Mouse (Mus musculus) induced T-regulatory cell, adult 2 months (primary cell): ENCODE results near the gene Tyms.
"Not testable (repeated sequence)": the region's sequence is repeated elsewhere in the genome, so short reads cannot be mapped to it uniquely, and the experiment has no call there.

Source experiments
- DNase-seq: peaks from one replicate; pipeline ENCODE4 v3.0.0-alpha.2; 2012; ENCODE audit warnings: low read depth

Gene Tyms

GRCm38 (mm10) chr5:30103340-30103739 lies 29.9 kb upstream of the Tyms start:
- no peak for DNase-seq

GRCm38 (mm10) chr5:30098260-30098659 lies 24.8 kb upstream of the Tyms start:
- DNase-seq = no peak

GRCm38 (mm10) chr5:30095731-30096130 lies 22.3 kb upstream of the Tyms start:
- no peak for DNase-seq

GRCm38 (mm10) chr5:30094399-30094798 lies 21.0 kb upstream of the Tyms start:
- DNase-seq = no peak

- no peak for DNase-seq
Measured at GRCm38 (mm10) chr5:30092701-30093100, 19.3 kb upstream of the Tyms start.

GRCm38 (mm10) chr5:30072377-30072776 lies 1.0 kb downstream of the Tyms start:
- DNase-seq = peak; percentile 31

GRCm38 (mm10) chr5:30071677-30072076 lies 1.7 kb downstream of the Tyms start:
- peak; percentile 19 for DNase-seq

- no peak for DNase-seq
Measured at GRCm38 (mm10) chr5:30067726-30068125, 5.7 kb downstream of the Tyms start.

GRCm38 (mm10) chr5:30059607-30060006 lies 13.8 kb downstream of the Tyms start:
- DNase-seq = not testable (repeated sequence)

GRCm38 (mm10) chr5:30058216-30058731 lies 15.1 kb downstream of the Tyms start:
- no peak for DNase-seq

GRCm38 (mm10) chr5:30039841-30040240 lies 33.6 kb downstream of the Tyms start:
- DNase-seq = not testable (repeated sequence)

- not testable (repeated sequence) for DNase-seq
Measured at GRCm38 (mm10) chr5:30039324-30039723, 34.1 kb downstream of the Tyms start.

- not testable (repeated sequence) for DNase-seq
Measured at GRCm38 (mm10) chr5:30037111-30037510, 36.3 kb downstream of the Tyms start.

GRCm38 (mm10) chr5:30035862-30036261 lies 37.6 kb downstream of the Tyms start:
- not testable (repeated sequence) for DNase-seq

- DNase-seq = peak; percentile 37
Measured at GRCm38 (mm10) chr5:30014580-30014979, 58.8 kb downstream of the Tyms start.

- DNase-seq = peak; percentile 17
Measured at GRCm38 (mm10) chr5:30012726-30013503, 60.5 kb downstream of the Tyms start, which contains the start of gene Il6. Il6 (plus strand) TSS chr5:30013114.
